Mouse (Mus musculus) gastrocnemius, adult 2 months (tissue): ENCODE measurements at regions not wholly inside any gene's neighbourhood (a gene's known extent, or its start where the extent isn't known, plus 50 kb on each side); places are given as distances from the start of the nearest gene placed in this dataset.

Source experiments
- DNase-seq: peaks from one replicate; pipeline ENCODE4 v3.0.0; 2022
- H3K27ac ChIP-seq: fragments of 200-600 bp; 2 replicates; pipeline ENCODE4 v1.8.1; 2022; ENCODE audit warnings: mild to moderate bottlenecking
- H3K4me3 ChIP-seq: fragments of 200-600 bp; 2 replicates; pipeline ENCODE4 v1.8.1; 2022; ENCODE audit warnings: mild to moderate bottlenecking, moderate library complexity
- CTCF ChIP-seq: fragments of 200-600 bp; IDR thresholded peaks from 2 replicates; pipeline ENCODE4 v1.8.1; 2022; ENCODE audit warnings: antibody characterized with exemption, mild to moderate bottlenecking, moderate library complexity
- intact Hi-C: fragments of 180-260 bp; cut with DNase I; formaldehyde crosslinking; loops from one replicate; pipeline ENCODE4 v1.15.1; 2025

DNA sequence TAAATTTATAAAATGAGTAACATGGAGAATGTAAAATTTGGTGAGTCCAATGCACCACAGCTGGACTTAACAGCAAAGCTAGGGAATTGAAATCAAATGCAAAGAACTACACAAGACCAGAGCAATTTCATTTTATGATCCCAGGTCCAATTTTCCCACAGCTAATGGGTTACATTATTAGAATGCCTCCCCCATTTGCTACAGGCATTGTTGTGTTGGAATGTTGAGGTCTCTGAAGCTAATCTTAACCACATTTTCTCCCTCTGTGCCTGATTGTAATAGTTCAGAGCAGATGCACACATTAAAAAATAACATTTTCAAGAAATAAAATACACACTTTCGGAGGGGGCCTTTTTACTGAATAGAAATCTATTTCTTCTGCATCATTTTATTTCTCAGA is 254.3 kb downstream of the Rfpl4b start:
- intact Hi-C loops: no loop called here
- Histone ChIP-seq H3K4me3 (no peak overlapping the region), H3K27ac (no peak overlapping the region)
- TF ChIP-seq CTCF: no peak
- DNase-seq: no peak

DNA sequence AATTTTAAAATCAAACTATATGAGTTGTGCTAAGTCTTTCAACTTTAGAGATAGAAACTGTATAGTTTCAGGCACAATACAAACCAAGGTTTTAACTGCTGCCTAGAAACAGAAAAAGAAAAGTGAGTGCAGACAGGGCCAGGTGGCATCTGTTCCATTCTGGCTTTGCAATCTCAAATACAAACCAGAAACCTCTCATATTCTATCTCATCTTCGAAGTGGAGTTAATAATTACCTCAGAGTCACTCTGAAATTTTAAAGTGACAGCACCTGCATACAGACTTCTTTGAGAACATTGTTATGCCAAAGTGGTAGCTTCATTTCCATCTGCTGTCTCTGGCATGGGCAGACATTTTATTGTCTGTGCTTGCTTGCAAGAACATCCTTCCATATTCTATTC is 255.2 kb downstream of the Rfpl4b start:
- intact Hi-C loops: no loop called here
- TF ChIP-seq CTCF: no peak
- H3K27ac ChIP-seq: no peak overlapping the region
- no peak overlapping the region for H3K4me3 ChIP-seq
- no peak for DNase-seq

DNA sequence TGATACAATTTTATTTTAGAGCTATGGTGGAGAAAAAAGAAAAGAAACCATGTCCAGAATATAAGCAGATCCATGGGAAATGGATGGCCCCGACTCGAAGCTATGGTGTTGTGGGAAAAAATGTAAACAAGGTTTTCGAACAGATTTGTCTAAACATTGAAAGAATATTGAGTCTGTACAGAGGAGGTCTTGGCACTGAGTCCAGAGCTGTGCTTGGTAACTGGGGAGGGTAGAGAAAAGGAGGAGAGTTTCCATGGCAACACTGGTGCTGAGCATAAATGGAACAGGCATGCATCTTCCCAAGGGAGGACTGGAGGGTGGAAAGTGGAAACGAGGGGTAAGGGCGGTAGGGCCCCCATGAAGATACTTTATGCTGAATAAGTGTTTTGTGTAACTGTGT is 266.5 kb downstream of the Rfpl4b start:
- intact Hi-C loops: loop anchor here (5.0 kb wide), 1 partner anchor 1483 kb away; no protein-coding TSS in a partner anchor
- Histone ChIP-seq H3K4me3 (no peak overlapping the region), H3K27ac (no peak overlapping the region)
- DNase-seq: no peak
- no peak for TF ChIP-seq CTCF

DNA sequence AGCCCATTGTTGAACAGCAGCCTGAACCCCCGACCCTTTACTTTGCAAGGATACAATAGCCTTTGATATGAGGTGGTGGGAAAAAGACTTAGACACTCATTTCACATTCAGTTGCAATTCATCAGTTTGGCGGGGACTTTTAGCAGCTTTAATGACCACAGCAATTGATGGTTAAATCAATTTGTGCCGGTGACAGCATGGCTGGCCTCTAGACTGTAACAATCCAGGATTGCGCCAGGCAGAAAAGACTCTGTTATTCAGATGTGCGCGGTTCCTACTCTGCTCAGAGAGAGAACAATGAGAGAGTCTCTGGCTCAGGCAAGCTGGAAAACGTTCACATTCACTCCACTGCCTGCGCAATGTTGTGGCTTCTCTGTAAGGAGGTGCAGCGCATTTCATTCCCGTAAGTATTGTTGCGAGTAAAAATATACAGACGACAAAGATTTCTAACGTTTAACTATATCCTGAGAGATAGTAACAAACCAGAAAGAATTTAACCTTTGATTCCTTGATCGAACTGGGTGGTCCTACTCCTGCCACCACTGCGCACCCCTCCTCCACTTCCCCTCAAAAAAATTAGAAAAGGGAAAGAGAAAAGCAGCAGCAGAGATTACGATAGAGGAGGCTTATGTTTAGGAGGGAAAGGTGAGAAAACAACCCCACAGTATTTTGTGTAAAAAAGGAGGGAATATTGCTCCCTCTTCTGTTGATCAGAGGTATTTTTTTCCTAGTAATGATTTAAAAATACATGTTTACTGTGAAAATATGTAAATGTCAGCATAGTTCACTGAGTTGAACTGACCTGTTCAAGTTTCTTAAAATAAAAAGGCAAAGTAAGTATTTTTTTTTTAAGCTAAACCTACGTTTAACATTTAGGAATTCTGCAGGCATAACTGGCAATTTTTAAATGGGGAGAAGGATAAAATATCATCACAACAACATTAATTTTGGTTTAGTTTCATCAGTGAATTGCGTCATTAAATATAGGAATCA is 267.6 kb downstream of the Rfpl4b start:
- peak; percentile 26 for DNase-seq
- TF ChIP-seq CTCF: peak; percentile 59
- peak overlapping the region; percentile 72 for H3K27ac ChIP-seq
- peak overlapping the region; percentile 57 for H3K4me3 ChIP-seq
- intact Hi-C loops: no loop called here

DNA sequence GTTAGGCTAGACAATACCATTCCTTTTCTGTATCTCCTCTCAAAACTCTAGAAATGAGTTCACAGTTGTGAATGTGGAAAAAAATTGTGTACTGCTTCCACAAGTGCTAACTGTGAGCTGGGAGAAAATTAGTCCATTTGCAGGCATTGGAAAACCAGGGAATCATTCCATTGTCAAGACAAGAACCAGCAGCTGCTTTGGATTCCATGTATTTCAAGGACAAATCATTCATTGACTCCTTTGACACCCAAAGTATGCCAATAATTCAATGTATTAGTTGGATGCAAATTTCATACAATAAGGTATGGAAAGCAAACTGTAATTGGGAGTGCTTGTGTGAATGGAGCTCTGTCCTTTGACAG is 268.3 kb downstream of the Rfpl4b start:
- no peak overlapping the region for H3K4me3 ChIP-seq
- TF ChIP-seq CTCF: no peak
- H3K27ac ChIP-seq: peak overlapping the region; percentile 72
- DNase-seq: no peak
- intact Hi-C loops: no loop called here

DNA sequence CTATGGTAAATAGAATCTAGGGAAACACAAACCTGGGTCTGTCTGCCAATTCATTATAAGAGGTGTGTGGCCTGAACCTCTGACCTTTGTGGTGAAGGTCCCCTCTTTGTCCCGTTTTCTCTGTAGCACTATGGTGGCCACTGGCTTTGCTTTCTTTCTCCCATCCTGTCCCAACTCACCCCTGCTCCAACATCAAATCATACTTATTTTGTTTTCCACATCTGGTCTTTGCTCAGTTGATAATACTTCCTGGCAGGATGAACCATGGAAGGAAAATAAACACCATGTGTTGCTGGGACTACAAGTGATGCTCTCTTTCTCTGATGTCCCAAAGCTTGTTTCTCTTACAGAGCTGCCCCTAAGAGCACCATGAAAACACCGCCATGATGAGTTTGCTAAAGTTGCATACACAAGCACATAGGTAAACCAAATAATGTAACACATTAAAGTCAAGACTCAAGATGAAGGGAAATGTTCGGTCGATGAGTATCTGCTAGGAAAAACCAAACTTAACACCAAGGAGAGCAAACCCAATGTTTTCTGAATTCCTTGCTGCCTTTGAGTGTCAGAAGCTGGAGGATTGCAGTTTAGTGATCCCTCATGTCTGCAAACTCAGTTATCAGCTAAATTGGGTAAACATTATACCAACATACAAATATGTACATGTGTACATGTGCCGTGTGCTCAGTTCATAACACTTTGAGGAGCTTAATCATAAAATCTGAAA is 269.1 kb downstream of the Rfpl4b start:
- no peak for TF ChIP-seq CTCF
- no peak for DNase-seq
- no peak overlapping the region for H3K27ac ChIP-seq
- H3K4me3 ChIP-seq: no peak overlapping the region
- intact Hi-C loops: no loop called here

DNA sequence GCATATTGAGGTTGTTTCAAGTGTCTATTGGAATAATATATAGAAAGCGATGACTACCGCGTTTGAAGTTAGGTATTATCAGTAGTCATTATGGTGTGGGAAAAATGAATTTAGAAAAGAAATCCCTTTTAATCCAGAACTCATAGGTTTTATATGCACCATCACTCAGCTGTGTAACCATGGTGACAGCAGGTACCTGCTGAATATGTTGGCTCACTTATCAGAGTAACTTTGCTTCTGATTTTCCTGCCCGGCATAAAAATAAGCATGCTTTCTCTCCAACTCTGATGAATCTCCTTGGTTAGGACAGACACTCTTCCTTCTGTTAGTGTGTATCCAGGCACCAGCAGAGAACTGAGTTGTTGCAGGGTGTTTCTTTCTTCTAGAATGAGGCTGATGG is 281.5 kb downstream of the Rfpl4b start:
- no peak overlapping the region for H3K27ac ChIP-seq
- TF ChIP-seq CTCF: no peak
- no peak overlapping the region for H3K4me3 ChIP-seq
- intact Hi-C loops: no loop called here
- no peak for DNase-seq

DNA sequence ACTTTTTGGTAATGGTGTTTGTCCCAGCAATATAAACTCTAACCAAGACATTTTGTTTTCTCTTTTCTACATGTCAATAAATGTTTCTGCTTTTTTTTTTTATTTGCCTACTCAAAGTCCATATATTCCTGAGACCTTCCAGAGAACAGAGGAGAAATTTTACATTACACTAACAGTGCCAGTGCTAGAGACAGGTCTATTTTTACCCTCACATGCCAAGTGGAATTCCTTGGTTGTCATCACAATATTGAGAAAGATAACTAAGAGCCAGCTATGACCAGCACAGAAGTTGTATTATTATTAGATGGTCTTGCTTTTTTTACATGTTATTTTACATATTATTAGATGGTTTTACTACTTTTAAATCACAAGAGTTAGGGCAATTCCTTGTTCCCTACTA is 282.8 kb downstream of the Rfpl4b start:
- no peak for DNase-seq

DNA sequence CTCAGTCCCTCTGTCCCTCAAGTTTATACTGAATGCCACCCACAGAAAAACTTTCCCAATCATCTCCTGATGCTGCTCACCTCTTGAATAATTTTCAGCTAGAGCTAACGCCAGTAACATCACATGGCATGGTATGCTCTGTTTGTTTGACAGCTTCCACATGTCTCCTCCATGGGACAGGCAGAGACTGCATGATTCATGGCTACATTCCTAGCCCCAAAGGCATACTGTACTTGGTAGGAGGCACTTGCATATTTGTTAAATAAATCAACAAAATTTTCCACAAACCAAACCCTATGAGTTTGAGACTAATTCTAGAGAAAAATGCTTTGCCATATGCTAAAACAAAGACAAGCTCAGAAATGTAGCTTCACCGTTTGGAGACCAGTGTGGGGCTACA is 304.9 kb downstream of the Rfpl4b start:
- intact Hi-C loops: no loop called here
- Histone ChIP-seq H3K27ac (no peak overlapping the region), H3K4me3 (no peak overlapping the region)
- DNase-seq: no peak
- TF ChIP-seq CTCF: no peak

More for the DNA sequence above, 282.8 kb downstream of the Rfpl4b start:
- H3K4me3 ChIP-seq: no peak overlapping the region
- no peak for TF ChIP-seq CTCF
- intact Hi-C loops: no loop called here
- H3K27ac ChIP-seq: no peak overlapping the region
